Mouse (Mus musculus) embryo, embryonic 11 days (tissue): ENCODE measurements around the gene Srrm3.

Source experiments
- DNase-seq: peaks from one replicate; pipeline ENCODE4 v3.0.0-alpha.2; 2015

The Srrm3 gene

DNA sequence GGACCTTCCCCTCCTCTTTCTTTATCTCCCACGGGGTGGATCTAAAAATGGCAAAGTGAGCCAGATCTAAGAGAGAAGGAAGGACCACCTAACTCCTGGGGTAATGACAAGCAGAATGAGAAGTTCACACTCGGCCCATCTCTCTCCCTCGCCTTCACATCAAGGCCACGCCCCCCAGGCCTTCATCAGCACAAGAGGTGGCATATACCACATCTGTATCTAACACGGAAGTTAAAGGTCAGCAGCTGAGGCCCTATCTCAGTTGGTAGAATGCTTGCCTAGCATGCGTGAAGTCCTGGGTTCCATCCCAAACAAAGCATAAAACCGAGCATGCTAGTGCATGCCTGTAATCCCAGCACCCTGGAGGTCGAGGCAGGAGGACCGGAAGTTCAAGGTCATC is 67.1 kb downstream of the Srrm3 start:
- no peak for DNase-seq

- DNase-seq: peak; percentile 81
These were observed 70.5 kb downstream of the Srrm3 start for GRCm38 (mm10) chr5:135877180-135877579.

- peak; percentile 84 for DNase-seq
These were observed 71.1 kb downstream of the Srrm3 start for GRCm38 (mm10) chr5:135877831-135878231.

GRCm38 (mm10) chr5:135879449-135880158 is 72.9 kb downstream of the Srrm3 start:
- DNase-seq: no peak

DNA sequence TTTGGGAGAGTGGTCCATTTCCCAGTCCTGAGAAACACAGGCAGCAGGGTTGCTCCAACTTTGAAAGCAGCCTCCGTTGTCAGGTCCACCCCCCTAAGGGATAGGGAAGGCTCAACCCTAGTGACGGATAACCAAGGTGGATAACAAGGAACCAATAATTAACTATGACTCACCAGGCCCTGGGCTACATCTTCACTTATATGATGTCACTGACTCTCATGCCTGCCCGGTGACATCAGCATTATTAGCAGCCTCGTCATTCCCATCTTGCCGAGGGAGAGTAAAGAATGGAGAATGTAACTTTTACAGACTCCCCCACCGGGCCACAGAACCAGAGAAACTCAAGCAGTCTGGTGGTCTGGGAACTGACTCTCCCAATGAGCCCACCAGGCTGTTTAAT is 78.0 kb downstream of the Srrm3 start:
- no peak for DNase-seq

- DNase-seq: peak; percentile 69
These were observed 81.0 kb downstream of the Srrm3 start, which contains the start of gene Hspb1 for GRCm38 (mm10) chr5:135887675-135888102. Gene Hspb1 (plus strand): TSS chr5:135887919.

DNA sequence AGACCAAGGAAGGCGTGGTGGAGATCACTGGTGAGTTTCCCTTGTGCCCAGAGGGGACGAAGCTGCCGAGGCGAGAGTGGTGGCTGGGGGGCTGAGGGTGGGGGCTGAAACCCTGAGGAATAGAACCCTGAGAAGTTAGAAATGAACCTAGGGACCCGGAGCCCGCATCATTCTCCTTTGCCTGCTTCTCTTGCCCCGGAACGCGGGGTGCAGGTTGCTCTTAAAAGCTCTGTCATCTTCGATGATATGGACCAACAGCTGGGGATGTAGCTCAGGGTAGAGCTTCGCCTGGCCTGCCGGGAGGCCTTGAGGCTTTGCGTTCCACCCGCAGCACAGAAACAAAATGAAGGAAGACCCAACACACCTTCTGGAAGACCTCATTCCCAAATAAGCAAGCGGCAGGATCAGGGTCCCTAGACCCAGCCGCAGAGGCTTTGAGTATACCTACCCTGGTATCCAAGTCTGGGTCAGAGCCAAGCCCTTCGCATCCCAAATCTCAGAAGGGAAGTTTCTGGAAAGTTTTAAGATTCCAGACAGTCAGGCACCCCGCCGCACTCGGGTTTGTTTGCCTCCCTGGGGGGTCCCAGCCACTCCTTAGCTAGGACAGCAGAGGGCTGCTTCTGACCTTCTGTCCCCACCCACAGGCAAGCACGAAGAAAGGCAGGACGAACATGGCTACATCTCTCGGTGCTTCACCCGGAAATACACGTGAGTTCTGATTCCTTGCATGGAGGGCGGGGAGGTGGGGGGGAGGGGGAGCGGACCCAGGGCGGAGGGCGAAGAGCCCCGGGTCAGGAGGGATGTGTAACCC is 81.9 kb downstream of the Srrm3 start:
- no peak for DNase-seq

- DNase-seq: no peak
These were observed 83.6 kb downstream of the Srrm3 start for GRCm38 (mm10) chr5:135890323-135890722.

GRCm38 (mm10) chr5:135890920-135891319 is 84.2 kb downstream of the Srrm3 start:
- DNase-seq: no peak

DNA sequence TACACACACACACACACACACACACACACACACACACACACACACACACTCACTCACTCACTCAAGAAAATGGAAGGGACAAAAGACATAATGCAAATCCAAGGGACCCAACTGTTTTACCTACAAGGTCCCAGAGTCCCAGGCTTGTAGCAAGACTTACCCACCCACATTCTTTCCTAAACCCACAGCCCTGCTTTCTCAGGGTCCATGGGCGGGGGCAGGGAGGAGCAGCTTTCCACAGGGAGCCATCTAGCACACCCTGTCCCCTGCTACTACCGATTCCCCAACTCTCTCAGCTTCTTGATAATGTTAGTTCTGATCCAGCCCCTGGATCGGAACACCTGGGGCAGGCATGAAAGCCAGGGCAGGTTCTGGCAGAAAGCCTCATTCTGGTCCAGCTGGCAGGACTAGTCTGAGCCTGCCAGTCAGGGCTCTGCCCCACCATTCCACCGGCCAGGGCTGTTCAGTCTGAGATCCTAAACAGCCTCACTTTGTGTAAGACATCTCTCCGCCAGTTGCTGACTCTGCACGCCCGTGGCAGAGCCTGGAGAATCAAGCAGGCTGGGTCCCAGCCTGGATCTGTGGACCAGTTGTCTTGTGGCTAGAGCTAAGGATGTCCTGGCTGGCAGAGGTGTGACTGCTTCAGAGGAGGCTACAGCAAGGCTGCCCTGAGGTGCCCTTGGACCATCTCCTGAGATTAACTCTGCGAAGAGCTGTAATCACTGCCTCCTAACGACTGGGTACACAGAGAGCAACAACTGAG is 86.1 kb downstream of the Srrm3 start:
- DNase-seq: no peak

- no peak for DNase-seq
These were observed 88.3 kb downstream of the Srrm3 start for GRCm38 (mm10) chr5:135894958-135895357.

DNA sequence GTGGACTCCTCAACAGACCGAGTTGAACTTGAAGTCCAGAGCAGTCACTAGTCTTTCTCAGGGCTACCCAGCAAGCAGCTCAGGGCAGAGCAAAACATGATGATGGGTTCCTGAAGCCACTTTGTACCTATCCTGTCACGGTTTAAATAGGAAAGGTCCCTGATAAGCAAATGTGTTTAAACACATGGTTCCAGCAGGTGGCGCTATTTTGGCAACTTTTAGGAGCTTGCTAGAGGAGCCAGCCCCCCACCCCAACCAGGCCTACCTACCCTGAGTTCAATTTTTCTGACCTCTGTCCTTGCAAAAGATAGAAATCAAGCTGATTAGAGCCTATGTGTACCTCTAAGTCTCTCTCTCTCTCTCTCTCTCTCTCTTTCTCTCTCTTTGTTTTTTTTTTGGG is 91.3 kb downstream of the Srrm3 start:
- DNase-seq: peak; percentile 77

GRCm38 (mm10) chr5:135898995-135899394 is 92.3 kb downstream of the Srrm3 start:
- no peak for DNase-seq

DNA sequence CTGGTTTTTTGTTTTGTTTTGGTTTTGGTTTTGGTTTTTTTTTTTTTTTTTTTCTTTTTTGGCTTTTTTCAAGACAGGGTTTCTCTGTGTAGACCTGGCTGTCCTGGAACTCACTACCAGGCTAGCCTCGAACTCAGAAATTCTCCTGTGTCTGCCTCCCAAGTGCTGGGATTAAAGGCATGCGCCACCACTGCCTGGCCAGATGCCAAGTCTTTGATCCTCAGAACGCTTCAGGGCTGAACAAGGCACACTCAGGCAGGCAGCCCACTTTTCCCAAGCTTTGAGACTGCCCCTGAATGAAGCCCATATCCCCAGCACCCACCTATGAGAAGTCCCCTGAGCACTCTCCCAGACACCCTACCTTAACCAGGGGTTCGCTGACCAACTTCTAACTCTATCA is 93.1 kb downstream of the Srrm3 start:
- no peak for DNase-seq

DNA sequence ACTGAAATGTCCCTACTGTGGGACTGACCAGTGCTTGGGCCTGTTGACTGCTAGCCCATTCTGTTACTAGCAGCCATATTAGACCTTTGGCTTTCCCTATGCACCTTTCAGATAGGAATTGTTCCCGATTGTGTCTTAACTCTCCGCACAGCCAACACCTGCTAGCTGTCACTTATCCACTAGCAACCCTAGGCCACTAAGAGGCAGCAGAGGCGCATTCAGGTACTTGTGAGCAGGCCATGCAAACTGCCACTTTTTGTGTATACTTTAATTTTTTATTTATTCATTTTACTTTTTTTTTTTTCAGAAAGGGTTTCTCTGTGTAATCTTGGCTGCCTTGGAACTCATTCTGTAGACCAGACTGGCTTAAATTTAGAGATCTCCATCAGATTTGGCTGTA is 94.0 kb downstream of the Srrm3 start:
- no peak for DNase-seq

GRCm38 (mm10) chr5:135901354-135902095 is 94.8 kb downstream of the Srrm3 start:
- no peak for DNase-seq

- no peak for DNase-seq
These were observed 96.4 kb downstream of the Srrm3 start for GRCm38 (mm10) chr5:135903058-135903457.

GRCm38 (mm10) chr5:135903551-135904151 is 97.0 kb downstream of the Srrm3 start:
- DNase-seq: peak; percentile 95

DNA sequence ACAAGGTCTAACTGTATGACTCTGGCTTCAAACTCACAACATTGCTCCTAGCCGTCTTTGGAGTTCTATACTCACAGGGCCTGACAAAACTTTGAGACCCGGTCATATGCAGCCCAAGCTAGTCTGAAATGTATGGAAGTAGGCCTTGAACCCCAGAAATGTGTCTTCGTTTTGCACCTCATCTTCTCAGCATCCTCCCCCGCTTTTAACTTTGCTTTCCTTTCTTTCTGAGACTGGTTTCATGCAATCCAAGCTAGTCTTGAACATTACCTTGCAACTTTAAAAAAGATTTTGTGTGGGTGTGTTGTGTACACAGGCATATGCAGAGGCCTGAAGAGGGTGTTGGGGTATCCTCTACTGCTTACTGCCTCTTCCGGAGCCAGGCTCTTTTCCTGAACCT is 97.6 kb downstream of the Srrm3 start:
- no peak for DNase-seq

DNA sequence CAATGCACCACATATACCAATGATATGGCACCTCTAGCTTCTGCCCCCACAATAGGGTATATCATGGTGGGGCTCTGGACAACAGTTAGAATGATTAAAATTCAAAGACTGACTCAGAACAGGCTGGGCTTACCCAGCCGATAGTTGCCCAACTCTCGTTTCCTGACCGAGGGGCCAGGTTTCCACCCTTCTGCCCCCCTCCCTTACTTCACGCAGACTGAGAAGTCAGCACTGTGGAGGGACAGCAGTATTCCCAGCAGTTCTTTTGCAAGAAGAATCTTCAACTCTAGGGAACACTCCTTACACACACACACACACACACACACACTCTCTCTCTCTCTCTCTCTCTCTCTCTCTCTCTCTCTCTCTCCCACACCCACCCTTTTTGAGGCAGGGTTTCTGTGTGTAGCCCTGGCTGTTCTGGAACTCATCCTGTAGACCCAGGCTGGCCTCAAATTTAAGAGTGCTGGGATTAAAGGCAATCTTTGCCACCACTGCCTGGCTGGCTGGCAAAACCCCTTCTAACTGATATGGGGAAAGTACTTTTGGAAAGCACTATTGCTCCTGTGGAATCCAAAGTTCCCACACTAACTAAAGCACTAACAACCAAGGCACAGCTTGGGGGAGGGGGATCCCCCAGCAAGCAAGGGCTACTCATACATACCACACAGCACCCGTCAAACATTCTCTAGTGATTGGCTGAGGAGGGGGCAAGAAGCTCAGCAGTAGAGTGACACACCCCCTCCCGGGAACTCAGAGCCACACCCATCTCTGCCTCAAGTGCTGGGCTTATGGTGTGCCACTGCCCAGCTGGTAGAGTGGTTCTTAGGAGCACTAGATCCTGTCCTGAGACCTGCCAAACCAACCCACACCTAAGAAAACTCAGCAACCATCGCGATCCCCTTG is 98.9 kb downstream of the Srrm3 start:
- no peak for DNase-seq

DNA sequence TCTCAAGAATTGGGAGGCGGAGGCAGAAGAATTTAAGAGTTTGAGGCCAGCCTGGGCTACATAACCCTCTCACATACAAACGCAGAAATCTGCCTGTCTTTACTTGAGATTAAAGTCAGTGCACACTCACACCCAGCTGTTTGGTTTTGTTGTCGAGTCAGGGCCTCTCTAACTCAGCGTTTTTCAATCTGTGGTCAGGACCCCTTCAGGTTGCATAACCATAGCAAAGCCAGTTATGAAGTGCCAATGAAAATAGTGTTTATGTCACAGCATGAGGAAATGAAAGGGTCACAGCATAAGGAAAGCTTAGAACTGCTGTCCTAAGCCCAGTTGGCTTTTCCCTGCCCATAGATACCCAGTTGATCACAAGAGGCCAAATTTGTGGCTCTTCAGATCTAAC is 100.2 kb downstream of the Srrm3 start:
- DNase-seq: no peak
